Mouse (Mus musculus) left cerebral cortex, postnatal 4 days (tissue): Measurements from ENCODE around the gene Meltf. TPM values are rescaled to one million over a fixed set of nuclear protein-coding genes. Genes with fewer than 3 reads are reported as not detected.

ENCODE experiments used
- DNase-seq: peaks from one replicate; pipeline ENCODE4 v3.0.0-alpha.2; 2022
- intact Hi-C: fragments of 180-260 bp; cut with DNase I; formaldehyde crosslinking; loops from one replicate; pipeline ENCODE4 v1.15.1; 2025
- total RNA-seq, 2 experiments: library from RNA; stranded (reverse); gene quantifications; 2 replicates each; pipeline ENCODE4 v1.2.3; 2021

Meltf gene
- total RNA-seq = under 1 TPM; 0.30 to 0.56 TPM

GRCm38 (mm10) chr16:31878573-31879257 lies at the start of gene Meltf:
Gene Meltf, plus strand, starts transcription at chr16:31878810.
- intact Hi-C loops = loop anchor here (1.0 kb wide), 1 partner anchor 40 kb away; no protein-coding TSS in a partner anchor
- DNase-seq = peak; percentile 78

- intact Hi-C loops = no loop called here
- no peak for DNase-seq
These were observed 47.9 kb upstream of the Meltf start for GRCm38 (mm10) chr16:31830726-31831125.

GRCm38 (mm10) chr16:31832630-31833422 lies 45.8 kb upstream of the Meltf start:
- DNase-seq = no peak
- intact Hi-C loops = no loop called here

- intact Hi-C loops = no loop called here
- DNase-seq = no peak
These were observed 44.5 kb upstream of the Meltf start for GRCm38 (mm10) chr16:31834011-31834584.

GRCm38 (mm10) chr16:31834662-31835318 lies 43.8 kb upstream of the Meltf start:
- intact Hi-C loops = no loop called here
- DNase-seq = no peak

GRCm38 (mm10) chr16:31837362-31837761 lies 41.2 kb upstream of the Meltf start:
- DNase-seq = no peak
- intact Hi-C loops = no loop called here

GRCm38 (mm10) chr16:31844246-31844645 lies 34.4 kb upstream of the Meltf start:
- no peak for DNase-seq
- intact Hi-C loops = no loop called here

- intact Hi-C loops = loop anchor here (1.0 kb wide), 1 partner anchor 8 kb away; no protein-coding TSS in a partner anchor
These were observed 31.8 kb upstream of the Meltf start for GRCm38 (mm10) chr16:31846763-31847162.

GRCm38 (mm10) chr16:31863920-31864319 lies 14.7 kb upstream of the Meltf start:
- DNase-seq = no peak
- intact Hi-C loops = no loop called here

More at GRCm38 (mm10) chr16:31846763-31847162, 31.8 kb upstream of the Meltf start:
- DNase-seq = no peak

- DNase-seq = no peak
- intact Hi-C loops = no loop called here
These were observed 13.4 kb upstream of the Meltf start for GRCm38 (mm10) chr16:31865242-31865641.

GRCm38 (mm10) chr16:31866911-31867310 lies 11.7 kb upstream of the Meltf start:
- intact Hi-C loops = no loop called here

GRCm38 (mm10) chr16:31867736-31868135 lies 10.9 kb upstream of the Meltf start:
- no peak for DNase-seq
- intact Hi-C loops = no loop called here

More at GRCm38 (mm10) chr16:31866911-31867310, 11.7 kb upstream of the Meltf start:
- DNase-seq = no peak

- intact Hi-C loops = no loop called here
These were observed 4.9 kb upstream of the Meltf start for GRCm38 (mm10) chr16:31873721-31874120.

GRCm38 (mm10) chr16:31875391-31875790 lies 3.2 kb upstream of the Meltf start:
- no peak for DNase-seq
- intact Hi-C loops = no loop called here

More at GRCm38 (mm10) chr16:31873721-31874120, 4.9 kb upstream of the Meltf start:
- DNase-seq = no peak

- no peak for DNase-seq
- intact Hi-C loops = no loop called here
These were observed 2.2 kb upstream of the Meltf start for GRCm38 (mm10) chr16:31876386-31876785.

GRCm38 (mm10) chr16:31878052-31878451 lies 558 bp upstream of the Meltf start:
- no peak for DNase-seq
- intact Hi-C loops = loop anchor here (1.0 kb wide), 1 partner anchor 40 kb away; no protein-coding TSS in a partner anchor

- intact Hi-C loops = no loop called here
- DNase-seq = no peak
These were observed 1.7 kb downstream of the Meltf start for GRCm38 (mm10) chr16:31880146-31880840.

GRCm38 (mm10) chr16:31882381-31882908 lies 3.8 kb downstream of the Meltf start:
- intact Hi-C loops = no loop called here
- DNase-seq = no peak

- intact Hi-C loops = no loop called here
- no peak for DNase-seq
These were observed 4.7 kb downstream of the Meltf start for GRCm38 (mm10) chr16:31883302-31883701.

GRCm38 (mm10) chr16:31883902-31884301 lies 5.3 kb downstream of the Meltf start:
- DNase-seq = no peak
- intact Hi-C loops = no loop called here
